Mouse (Mus musculus) neural tube, embryonic 14.5 days (tissue): ENCODE measurements at regions not wholly inside any gene's neighbourhood (a gene's known extent, or its start where the extent isn't known, plus 50 kb on each side); places are given as distances from the start of the nearest gene placed in this dataset. TPM values are rescaled to one million over a fixed set of nuclear protein-coding genes. Genes with fewer than 3 reads are reported as not detected.

Experiments used
- ATAC-seq: fragments of 200-750 bp; cut with Nextera tagmentation; 2 replicates; pipeline ENCODE4 v1.8.0; 2017; ENCODE audit warnings: low read depth, mild to moderate bottlenecking, moderate TSS enrichment, moderate library complexity
- H3K27ac ChIP-seq: fragments of 300-500 bp; sonication (generic); 2 replicates; pipeline ENCODE4 v1.5.1; 2014; ENCODE audit warnings: low read depth, mild to moderate bottlenecking, control low read depth, low read length, moderate library complexity, mixed read lengths
- H3K27me3 ChIP-seq: fragments of 300-500 bp; sonication (generic); 2 replicates; pipeline ENCODE4 v1.6.1; 2014; ENCODE audit warnings: low read length; ENCODE audit not compliant: control insufficient read depth, insufficient read depth
- H3K36me3 ChIP-seq: fragments of 300-500 bp; sonication (generic); 2 replicates; pipeline ENCODE4 v1.6.1; 2014; ENCODE audit warnings: low read length, mixed read lengths; ENCODE audit not compliant: control insufficient read depth, insufficient read depth
- H3K4me1 ChIP-seq: fragments of 300-500 bp; sonication (generic); 2 replicates; pipeline ENCODE4 v1.6.1; 2014; ENCODE audit warnings: low read length; ENCODE audit not compliant: control insufficient read depth, insufficient read depth
- H3K4me2 ChIP-seq: fragments of 300-500 bp; sonication (generic); 2 replicates; pipeline ENCODE4 v1.6.1; 2014; ENCODE audit warnings: mild to moderate bottlenecking, low read depth, low read length, control low read depth
- H3K4me3 ChIP-seq: fragments of 300-500 bp; sonication (generic); 2 replicates; pipeline ENCODE4 v1.5.1; 2014; ENCODE audit warnings: low read depth, low read length, control low read depth, mixed read lengths
- H3K9ac ChIP-seq: fragments of 300-500 bp; sonication (generic); replicated peaks from 2 replicates; pipeline ENCODE4 v1.6.1; 2014; ENCODE audit warnings: low read depth, mild to moderate bottlenecking, control low read depth, low read length, mixed read lengths
- H3K9me3 ChIP-seq: fragments of 300-500 bp; sonication (generic); 2 replicates; pipeline ENCODE4 v1.6.1; 2016; ENCODE audit warnings: low read length; ENCODE audit not compliant: control insufficient read depth
- WGBS: fragments of 180-500 bp; shearing (Covaris S2); extraction: QIAGEN DNeasy Blood & Tissue Kit; methylation state at CpG from one replicate; pipeline ENCODE4 v1.1.7; 2014; 5-methylcytosine and 5-hydroxymethylcytosine counted together
- microRNA-seq: library from miRNA; unstranded; fragments of <30 nt; microRNA quantifications from one replicate; pipeline ENCODE4, GENCODE M21; 2016

- no peak overlapping the region for H3K27ac ChIP-seq
- H3K9me3 ChIP-seq, result no peaks in the 10 kb centered on the region
- no peaks in the 10 kb centered on the region for H3K27me3 ChIP-seq
- no peak overlapping the region for H3K4me3 ChIP-seq
- H3K4me1 ChIP-seq, result no peaks in the 10 kb centered on the region
- WGBS, result 57% methylated on average over 3 of the region's 3 CpGs
- no peaks in the 10 kb centered on the region for H3K36me3 ChIP-seq
- ATAC-seq, result peak; percentile 78; the same call in 1 of the 2 replicates
- H3K4me2 ChIP-seq, result no peak overlapping the region
- H3K9ac ChIP-seq, result no peak overlapping the region
Observed at GRCm38 (mm10) chr8:5800594-5800993, 695.4 kb upstream of the Slc10a2 start.

DNA sequence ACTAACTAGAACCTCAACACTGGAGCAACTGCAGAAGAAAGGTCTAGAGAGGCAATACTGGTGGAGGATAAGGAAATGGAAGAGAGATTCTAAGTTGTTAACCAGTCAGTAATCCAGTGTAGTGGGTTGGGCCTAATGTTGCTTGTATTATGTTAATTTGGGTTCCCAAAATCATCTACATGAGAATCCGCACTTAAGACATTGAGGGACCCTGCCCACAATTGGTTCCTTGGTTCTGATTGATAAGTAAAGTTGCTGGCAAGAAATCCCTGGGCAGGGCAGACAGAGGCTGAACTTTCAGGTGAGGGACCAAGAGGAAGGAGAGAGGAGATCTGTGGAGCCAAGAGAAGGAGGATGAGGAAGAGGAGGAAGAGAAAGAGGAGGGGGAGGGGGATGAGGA is 651.2 kb upstream of the Slc10a2 start:
- Histone ChIP-seq H3K4me3 (no peak overlapping the region), H3K9ac (no peak overlapping the region), H3K4me1 (no peaks in the 10 kb centered on the region), H3K4me2 (no peak overlapping the region), H3K27me3 (no peaks in the 10 kb centered on the region), H3K27ac (no peak overlapping the region), H3K36me3 (no peaks in the 10 kb centered on the region), H3K9me3 (no peaks in the 10 kb centered on the region)
- ATAC-seq, result no peak
- 92% methylated on average over 1 of the region's 1 CpGs for WGBS

- Histone ChIP-seq H3K4me3 (no peak overlapping the region), H3K9ac (no peak overlapping the region), H3K9me3 (no peaks in the 10 kb centered on the region), H3K27me3 (no peaks in the 10 kb centered on the region), H3K27ac (no peak overlapping the region), H3K4me1 (no peaks in the 10 kb centered on the region), H3K4me2 (no peak overlapping the region), H3K36me3 (no peaks in the 10 kb centered on the region)
- 77% methylated on average over 2 of the region's 2 CpGs for WGBS
- no peak for ATAC-seq
Observed at GRCm38 (mm10) chr8:5739503-5739902, 634.4 kb upstream of the Slc10a2 start.

- H3K27me3 ChIP-seq, result no peaks in the 10 kb centered on the region
- H3K4me3 ChIP-seq, result no peak overlapping the region
- no peak overlapping the region for H3K27ac ChIP-seq
- no peaks in the 10 kb centered on the region for H3K4me1 ChIP-seq
- ATAC-seq, result no peak
- no peak overlapping the region for H3K9ac ChIP-seq
- no peaks in the 10 kb centered on the region for H3K36me3 ChIP-seq
- WGBS, result 74% methylated on average over 2 of the region's 2 CpGs
- no peak overlapping the region for H3K4me2 ChIP-seq
- no peaks in the 10 kb centered on the region for H3K9me3 ChIP-seq
Observed at GRCm38 (mm10) chr8:5727416-5727815, 622.3 kb upstream of the Slc10a2 start.

DNA sequence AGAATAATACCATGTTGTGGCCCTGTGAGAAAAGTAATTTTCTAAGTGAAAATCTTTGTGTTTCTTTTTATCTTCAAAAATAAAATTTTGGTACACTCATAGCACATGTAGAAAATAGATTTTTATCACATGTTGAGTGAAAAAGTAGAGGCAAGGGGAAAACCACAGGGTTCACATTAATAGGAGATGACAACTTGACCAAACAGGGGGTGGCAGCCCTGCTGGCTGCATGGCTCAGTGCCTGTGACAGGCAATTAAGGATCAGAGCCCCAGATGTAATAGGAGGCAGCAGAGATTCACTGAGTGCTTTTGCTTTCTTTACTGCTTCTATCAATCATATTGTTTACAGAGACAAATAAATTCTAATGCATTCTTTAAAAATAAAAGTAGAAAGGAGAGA is 582.8 kb upstream of the Slc10a2 start:
- Histone ChIP-seq H3K4me1 (no peaks in the 10 kb centered on the region), H3K27ac (no peak overlapping the region), H3K36me3 (no peaks in the 10 kb centered on the region), H3K4me3 (no peak overlapping the region), H3K9ac (no peak overlapping the region), H3K27me3 (no peaks in the 10 kb centered on the region), H3K4me2 (no peak overlapping the region), H3K9me3 (no peaks in the 10 kb centered on the region)
- ATAC-seq, result no peak; the same call in 1 of the 2 replicates

DNA sequence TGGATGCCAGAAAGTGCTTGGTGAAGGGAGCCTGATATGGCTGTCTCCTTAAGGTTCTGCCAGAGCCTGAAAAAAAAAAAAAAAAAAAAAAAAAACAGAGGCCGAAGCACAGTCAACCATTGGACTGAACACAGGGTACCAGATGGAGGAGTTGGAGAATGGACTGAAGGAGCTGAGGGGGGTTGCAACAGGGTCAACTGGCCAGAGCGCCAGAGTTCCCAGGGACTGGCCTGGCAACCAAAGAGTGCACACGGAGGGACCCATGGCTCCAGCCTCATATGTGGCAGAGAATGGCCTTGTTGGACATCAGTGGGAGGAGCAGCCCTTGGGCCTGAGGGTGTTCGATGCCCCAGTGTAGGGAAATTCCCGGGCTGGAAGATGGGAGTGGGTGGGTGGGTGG is 569.8 kb upstream of the Slc10a2 start:
- WGBS, result 93% methylated on average over 5 of the region's 5 CpGs
- Histone ChIP-seq H3K4me3 (no peak overlapping the region), H3K4me1 (no peaks in the 10 kb centered on the region), H3K27ac (no peak overlapping the region), H3K27me3 (no peaks in the 10 kb centered on the region), H3K9ac (no peak overlapping the region), H3K36me3 (no peaks in the 10 kb centered on the region), H3K9me3 (no peaks in the 10 kb centered on the region), H3K4me2 (no peak overlapping the region)
- no peak for ATAC-seq

Small RNA genes lying in the stretch of these regions (microRNA-seq; reads per million reads assigned to microRNA genes)
- gene Gm22565, result not detected
